Mouse (Mus musculus) myocyte (in vitro differentiated cells): Measurements from ENCODE around the gene Gprc5d. TPM values are rescaled to one million over a fixed set of nuclear protein-coding genes. Genes with fewer than 3 reads are reported as not detected.

ENCODE experiments used
- H3K27me3 ChIP-seq: one replicate; pipeline ENCODE4 v1.6.1; 2011; ENCODE audit not compliant: control insufficient read depth, insufficient read depth, insufficient read length
- H3K36me3 ChIP-seq: one replicate; pipeline ENCODE4 v1.6.1; 2011; ENCODE audit not compliant: control insufficient read depth, insufficient read depth
- H3K4me2 ChIP-seq: one replicate; pipeline ENCODE4 v1.6.1; 2011; ENCODE audit warnings: low read depth, control low read depth
- H3K4me3 ChIP-seq: one replicate; pipeline ENCODE4 v1.5.1; 2011; ENCODE audit warnings: mild to moderate bottlenecking, control low read depth, moderate library complexity
- H3K79me2 ChIP-seq: one replicate; pipeline ENCODE4 v1.6.1; 2011; ENCODE audit not compliant: control insufficient read depth, insufficient read depth
- H3ac ChIP-seq: one replicate; pipeline ENCODE4 v1.6.1; 2011; ENCODE audit not compliant: control insufficient read depth, insufficient read length
- CEBPB ChIP-seq: IDR thresholded peaks from 2 replicates; pipeline ENCODE4 v1.6.1; 2011; ENCODE audit warnings: mild to moderate bottlenecking, moderate library complexity; ENCODE audit not compliant: poor library complexity, insufficient read depth, severe bottlenecking
- E2F4 ChIP-seq: IDR thresholded peaks from one replicate; pipeline ENCODE4 v1.6.1; 2011; ENCODE audit warnings: mild to moderate bottlenecking, control low read depth, moderate library complexity; ENCODE audit not compliant: insufficient read depth
- MAX ChIP-seq: IDR thresholded peaks from one replicate; pipeline ENCODE4 v1.6.1; 2011; ENCODE audit warnings: low read depth, mild to moderate bottlenecking, control low read depth
- MYOD1 ChIP-seq, 3 experiments: IDR thresholded peaks; one replicate each; pipeline ENCODE4 v1.6.1; 2011; ENCODE audit warnings: control low read depth in 2 of 3, low read depth in 2 of 3, mild to moderate bottlenecking in 2 of 3, moderate library complexity in 1 of 3; ENCODE audit not compliant: insufficient read length in 2 of 3, control insufficient read depth in 1 of 3
- MYOG ChIP-seq, 3 experiments: IDR thresholded peaks; one replicate each; pipeline ENCODE4 v1.6.1; 2011; ENCODE audit warnings: control low read depth in 2 of 3, low read depth in 2 of 3, mild to moderate bottlenecking in 2 of 3; ENCODE audit not compliant: insufficient read length in 2 of 3, control insufficient read depth in 1 of 3, insufficient read depth in 1 of 3
- POLR2A ChIP-seq: IDR thresholded peaks from one replicate; pipeline ENCODE4 v1.6.1; 2011; ENCODE audit warnings: low read depth, mild to moderate bottlenecking, control low read depth, moderate library complexity; ENCODE audit not compliant: insufficient read length
- POLR2AphosphoS2 ChIP-seq: IDR thresholded peaks from one replicate; pipeline ENCODE4 v1.6.1; 2011; ENCODE audit warnings: low read depth, control low read depth; ENCODE audit not compliant: insufficient read length
- REST ChIP-seq: IDR thresholded peaks from one replicate; pipeline ENCODE4 v1.6.1; 2011; ENCODE audit warnings: mild to moderate bottlenecking, control low read depth, moderate library complexity; ENCODE audit not compliant: insufficient read depth, insufficient read length
- SRF ChIP-seq: IDR thresholded peaks from one replicate; pipeline ENCODE4 v1.6.1; 2011; ENCODE audit warnings: low read depth; ENCODE audit not compliant: control insufficient read depth, insufficient read length
- TCF12 ChIP-seq: IDR thresholded peaks from one replicate; pipeline ENCODE4 v1.6.1; 2011; ENCODE audit warnings: mild to moderate bottlenecking, control low read depth; ENCODE audit not compliant: poor library complexity, insufficient read depth, severe bottlenecking
- TCF3 ChIP-seq: IDR thresholded peaks from one replicate; pipeline ENCODE4 v1.6.1; 2011; ENCODE audit warnings: low read depth, control low read depth; ENCODE audit not compliant: insufficient read length
- USF1 ChIP-seq: IDR thresholded peaks from one replicate; pipeline ENCODE4 v1.6.1; 2011; ENCODE audit warnings: low read depth, mild to moderate bottlenecking, control low read depth, moderate library complexity
- polyA plus RNA-seq: library from polyadenylated mRNA; unstranded; fragments of >200 nt; fragmentation: generic; extraction: Trizol; gene quantifications from one replicate; pipeline ENCODE4 v1.2.1, GENCODE M21; 2012; ENCODE audit warnings: missing spikeins

Gene Gprc5d
- polyA plus RNA-seq, 1 experiment, result 0.89 TPM

GRCm38 (mm10) chr6:135133086-135133485 lies 15.0 kb upstream of the Gprc5d start:
- Histone ChIP-seq H3K4me3 (no peak overlapping the region), H3K36me3 (no peaks in the 10 kb centered on the region), H3K79me2 (no peaks in the 10 kb centered on the region), H3K4me2 (no peak overlapping the region), H3ac (no peak overlapping the region), H3K27me3 (no peaks in the 10 kb centered on the region)
- TF ChIP-seq USF1 (no peak), REST (no peak), POLR2AphosphoS2 (no peak), MYOD1 (IDR thresholded peaks at IDR 0.05; ENCODE audit: control insufficient read depth in 1 of 3, insufficient read length in 2 of 3, low read depth in 2 of 3) (no peak), POLR2A (no peak), E2F4 (no peak), MYOG (IDR thresholded peaks at IDR 0.05; ENCODE audit: control insufficient read depth in 1 of 3, insufficient read depth in 1 of 3, insufficient read length in 2 of 3, low read depth in 2 of 3) (no peak), TCF3 (no peak), SRF (no peak), MAX (no peak), TCF12 (no peak), CEBPB (no peak)

- Histone ChIP-seq H3K79me2 (no peaks in the 10 kb centered on the region), H3K4me2 (no peak overlapping the region), H3K27me3 (no peaks in the 10 kb centered on the region), H3ac (no peak overlapping the region), H3K4me3 (no peak overlapping the region), H3K36me3 (no peaks in the 10 kb centered on the region)
- no peak for TF ChIP-seq E2F4
- TF ChIP-seq SRF, result no peak
- TF ChIP-seq MYOG (IDR thresholded peaks at IDR 0.05; ENCODE audit: control insufficient read depth in 1 of 3, insufficient read depth in 1 of 3, insufficient read length in 2 of 3, low read depth in 2 of 3), result peak; percentile 31 to 96 (median 89)
- peak; percentile 25 for TF ChIP-seq TCF12
- TF ChIP-seq TCF3, result no peak
- no peak for TF ChIP-seq POLR2A
- no peak for TF ChIP-seq REST
- no peak for TF ChIP-seq USF1
- no peak for TF ChIP-seq CEBPB
- TF ChIP-seq MAX, result no peak
- TF ChIP-seq POLR2AphosphoS2, result no peak
- peak in 2 of 3 experiments; percentile 48 to 87 for TF ChIP-seq MYOD1 (IDR thresholded peaks at IDR 0.05; ENCODE audit: control insufficient read depth in 1 of 3, insufficient read length in 2 of 3, low read depth in 2 of 3)
These were observed 6.8 kb upstream of the Gprc5d start for GRCm38 (mm10) chr6:135124755-135125380.

- no peak for TF ChIP-seq USF1
- no peak for TF ChIP-seq REST
- no peak for TF ChIP-seq SRF
- no peak for TF ChIP-seq POLR2A
- no peak for TF ChIP-seq E2F4
- Histone ChIP-seq H3K27me3 (no peaks in the 10 kb centered on the region), H3K36me3 (no peaks in the 10 kb centered on the region), H3K4me2 (no peak overlapping the region), H3ac (no peak overlapping the region), H3K79me2 (no peaks in the 10 kb centered on the region), H3K4me3 (no peak overlapping the region)
These were observed 1.6 kb downstream of the Gprc5d start for GRCm38 (mm10) chr6:135116479-135116878.

- no peaks in the 10 kb centered on the region for H3K27me3 ChIP-seq
- no peak overlapping the region for H3K4me3 ChIP-seq
- TF ChIP-seq SRF (no peak), MAX (no peak), E2F4 (no peak), TCF12 (no peak), TCF3 (no peak), CEBPB (no peak), POLR2AphosphoS2 (no peak)
- H3K4me2 ChIP-seq, result peak overlapping the region; percentile 48
- no peaks in the 10 kb centered on the region for H3K79me2 ChIP-seq
- H3K36me3 ChIP-seq, result no peaks in the 10 kb centered on the region
- H3ac ChIP-seq, result no peak overlapping the region
These were observed 5.0 kb downstream of the Gprc5d start for GRCm38 (mm10) chr6:135113114-135113436.

DNA sequence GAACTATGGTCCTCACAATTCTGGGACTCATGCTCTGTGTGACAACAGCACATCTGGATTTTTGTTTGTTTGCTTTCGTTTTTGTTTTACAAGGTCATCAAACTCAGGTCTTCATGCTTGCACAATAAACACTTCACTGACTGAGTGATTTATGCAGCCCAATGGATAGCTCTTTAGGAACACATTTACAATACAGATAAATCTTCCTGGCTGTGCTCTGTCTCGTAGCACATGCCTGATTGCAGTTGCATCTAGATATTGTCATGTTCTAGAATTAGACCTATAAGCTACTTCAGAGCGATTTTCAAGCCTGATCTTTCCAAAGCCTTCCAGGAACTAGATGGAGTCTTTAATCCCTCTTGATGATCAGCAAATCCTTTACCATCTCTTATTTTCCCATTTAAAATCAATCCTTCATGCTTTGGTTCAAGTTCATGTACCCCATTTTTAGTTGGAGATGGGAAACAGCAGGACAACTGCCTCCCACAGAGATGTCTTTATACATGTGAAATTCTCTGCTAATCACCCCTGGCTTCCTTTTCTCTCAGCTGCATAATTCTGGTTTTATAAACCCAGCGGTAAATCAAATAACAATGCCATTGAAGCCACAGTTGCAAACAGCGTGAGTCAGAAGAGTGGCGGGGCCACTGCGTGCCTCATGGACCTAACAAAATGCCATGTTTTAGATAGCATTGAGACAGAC lies 5.5 kb downstream of the Gprc5d start:
- H3K27me3 ChIP-seq, result no peaks in the 10 kb centered on the region
- no peaks in the 10 kb centered on the region for H3K36me3 ChIP-seq
- H3K4me2 ChIP-seq, result peak overlapping the region; percentile 48
- no peak overlapping the region for H3ac ChIP-seq
- no peaks in the 10 kb centered on the region for H3K79me2 ChIP-seq
- no peak overlapping the region for H3K4me3 ChIP-seq
- TF ChIP-seq TCF12, result no peak
- TF ChIP-seq USF1, result no peak
- TF ChIP-seq CEBPB, result no peak
- TF ChIP-seq MAX, result no peak
- TF ChIP-seq TCF3, result no peak
- no peak for TF ChIP-seq MYOD1 (IDR thresholded peaks at IDR 0.05; ENCODE audit: control insufficient read depth in 1 of 3, insufficient read length in 2 of 3, low read depth in 2 of 3)
- no peak for TF ChIP-seq POLR2AphosphoS2
- no peak for TF ChIP-seq POLR2A
- TF ChIP-seq SRF, result no peak
- no peak for TF ChIP-seq E2F4
- TF ChIP-seq MYOG (IDR thresholded peaks at IDR 0.05; ENCODE audit: control insufficient read depth in 1 of 3, insufficient read depth in 1 of 3, insufficient read length in 2 of 3, low read depth in 2 of 3), result no peak
- TF ChIP-seq REST, result no peak
